Mouse (Mus musculus) myocyte (in vitro differentiated cells): ENCODE results near the gene Uvrag.

Source experiments
- E2F4 ChIP-seq: IDR thresholded peaks from one replicate; pipeline ENCODE4 v1.6.1; 2011; ENCODE audit warnings: mild to moderate bottlenecking, control low read depth, moderate library complexity; ENCODE audit not compliant: insufficient read depth
- MAX ChIP-seq: IDR thresholded peaks from one replicate; pipeline ENCODE4 v1.6.1; 2011; ENCODE audit warnings: low read depth, mild to moderate bottlenecking, control low read depth
- MYOG ChIP-seq, 3 experiments: IDR thresholded peaks; one replicate each; pipeline ENCODE4 v1.6.1; 2011; ENCODE audit warnings: control low read depth in 2 of 3, low read depth in 2 of 3, mild to moderate bottlenecking in 2 of 3; ENCODE audit not compliant: insufficient read length in 2 of 3, control insufficient read depth in 1 of 3, insufficient read depth in 1 of 3
- POLR2A ChIP-seq: IDR thresholded peaks from one replicate; pipeline ENCODE4 v1.6.1; 2011; ENCODE audit warnings: low read depth, mild to moderate bottlenecking, control low read depth, moderate library complexity; ENCODE audit not compliant: insufficient read length
- POLR2AphosphoS2 ChIP-seq: IDR thresholded peaks from one replicate; pipeline ENCODE4 v1.6.1; 2011; ENCODE audit warnings: low read depth, control low read depth; ENCODE audit not compliant: insufficient read length
- TCF12 ChIP-seq: IDR thresholded peaks from one replicate; pipeline ENCODE4 v1.6.1; 2011; ENCODE audit warnings: mild to moderate bottlenecking, control low read depth; ENCODE audit not compliant: poor library complexity, insufficient read depth, severe bottlenecking
- TCF3 ChIP-seq: IDR thresholded peaks from one replicate; pipeline ENCODE4 v1.6.1; 2011; ENCODE audit warnings: low read depth, control low read depth; ENCODE audit not compliant: insufficient read length
- USF1 ChIP-seq: IDR thresholded peaks from one replicate; pipeline ENCODE4 v1.6.1; 2011; ENCODE audit warnings: low read depth, mild to moderate bottlenecking, control low read depth, moderate library complexity

- TF ChIP-seq MAX = no peak
- TF ChIP-seq POLR2A = no peak
- no peak for TF ChIP-seq USF1
- TF ChIP-seq TCF3 = no peak
- TF ChIP-seq MYOG (IDR thresholded peaks at IDR 0.05; ENCODE audit: control insufficient read depth in 1 of 3, insufficient read depth in 1 of 3, insufficient read length in 2 of 3, low read depth in 2 of 3) = no peak
- no peak for TF ChIP-seq POLR2AphosphoS2
- TF ChIP-seq TCF12 = no peak
- no peak for TF ChIP-seq E2F4
These were observed 11.8 kb upstream of the Uvrag start for GRCm38 (mm10) chr7:99152756-99153155.
